Mouse (Mus musculus) layer of hippocampus, adult 2 months (tissue): ENCODE data around the gene Cd4. TPM values are rescaled to one million over a fixed set of nuclear protein-coding genes. Genes with fewer than 3 reads are reported as not detected.

ENCODE experiments used
- DNase-seq, 2 experiments: peaks; one replicate each; pipeline ENCODE4 v3.0.0; 2022; ENCODE audit warnings: low spot score in 2 of 2
- H3K27ac ChIP-seq: fragments of 200-600 bp; 2 replicates; pipeline ENCODE4 v1.8.1; 2022
- H3K4me3 ChIP-seq: fragments of 200-600 bp; 2 replicates; pipeline ENCODE4 v1.8.1; 2022; ENCODE audit warnings: mild to moderate bottlenecking
- CTCF ChIP-seq: fragments of 200-600 bp; conservative IDR thresholded peaks from 2 replicates; pipeline ENCODE4 v1.8.1; 2022; ENCODE audit warnings: antibody characterized with exemption, mild to moderate bottlenecking, moderate library complexity
- total RNA-seq, 2 experiments: library from RNA; stranded (reverse); gene quantifications; 2 replicates each; pipeline ENCODE4 v1.2.3; 2021

Gene Cd4
- total RNA-seq, 2 experiments from 2014 or later, result 0.18 to 0.47 TPM

GRCm38 (mm10) chr6:124817971-124818370, 70.0 kb downstream of the Cd4 start:
- TF ChIP-seq CTCF, result no peak
- Histone ChIP-seq H3K27ac (no peak overlapping the region), H3K4me3 (no peak overlapping the region)
- no peak for DNase-seq

DNA sequence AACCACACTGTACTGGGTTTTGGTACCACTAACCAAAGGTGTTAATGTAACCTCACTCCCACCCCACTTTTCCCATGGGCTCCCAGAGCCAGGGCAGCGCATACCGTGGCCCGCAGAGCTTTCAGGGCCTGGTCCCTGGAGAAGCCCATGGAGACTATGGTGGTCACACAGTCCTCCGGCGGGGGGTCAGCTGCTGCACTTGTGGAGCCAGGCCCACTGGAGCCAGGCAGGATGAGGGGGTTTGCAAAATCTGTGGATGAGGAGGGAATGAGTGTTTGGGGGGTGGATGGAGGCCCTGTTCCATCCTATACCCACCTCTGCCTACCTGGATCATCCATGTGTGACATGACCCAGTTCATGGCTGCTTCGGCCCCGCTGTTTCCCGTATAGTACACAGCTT, 70.5 kb downstream of the Cd4 start:
- Histone ChIP-seq H3K4me3 (no peak overlapping the region), H3K27ac (no peak overlapping the region)
- no peak for TF ChIP-seq CTCF
- no peak for DNase-seq

DNA sequence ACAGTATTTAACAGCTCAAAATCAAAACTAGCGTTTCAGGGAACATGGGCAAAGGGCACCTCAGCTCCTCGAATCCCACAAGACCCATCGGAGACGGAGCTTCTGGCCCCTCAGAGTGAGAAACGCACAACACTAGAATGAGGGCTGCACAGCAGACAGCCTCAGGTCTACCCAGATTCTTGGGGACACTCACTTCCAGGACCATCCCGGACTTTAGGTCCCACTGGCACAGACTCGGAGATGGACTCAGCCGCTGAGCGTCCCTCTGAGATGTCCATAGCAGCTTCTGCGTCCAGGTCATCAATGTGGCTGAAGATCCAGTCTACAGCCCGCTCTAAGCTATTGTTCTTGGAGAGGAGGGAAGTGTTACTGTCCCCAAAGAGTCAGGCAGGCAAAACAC, 70.9 kb downstream of the Cd4 start:
- DNase-seq, result no peak
- no peak overlapping the region for H3K4me3 ChIP-seq
- no peak overlapping the region for H3K27ac ChIP-seq
- TF ChIP-seq CTCF, result no peak

- TF ChIP-seq CTCF, result no peak
- no peak for DNase-seq
- no peak overlapping the region for H3K27ac ChIP-seq
- H3K4me3 ChIP-seq, result no peak overlapping the region
Observed at GRCm38 (mm10) chr6:124816611-124817010, 71.4 kb downstream of the Cd4 start.

- TF ChIP-seq CTCF, result no peak
- no peak overlapping the region for H3K27ac ChIP-seq
- no peak overlapping the region for H3K4me3 ChIP-seq
- no peak for DNase-seq
Observed at GRCm38 (mm10) chr6:124814858-124815774, 72.9 kb downstream of the Cd4 start.

Other genes with a start within 250 kb of the Cd4 start
- gene Lpcat3, start 225.2 kb downstream of the Cd4 start, total RNA-seq, result 10 to 100 TPM; 31.0 to 32.6 TPM
- gene Emg1, start 176.0 kb downstream of the Cd4 start, total RNA-seq, result 10 to 100 TPM; 58.0 to 58.7 TPM
- gene Phb2, start 175.9 kb downstream of the Cd4 start, total RNA-seq, result 100 to 1,000 TPM; 121 to 124 TPM
- gene Ptpn6, start 149.5 kb downstream of the Cd4 start, total RNA-seq, result 1 to 10 TPM; 5.5 to 6.6 TPM
- 100 to 1,000 TPM; 295 to 339 TPM for gene Grcc10, start 146.8 kb downstream of the Cd4 start, total RNA-seq
- not detected for gene Gm45234, start 132.2 kb downstream of the Cd4 start, total RNA-seq
- gene Atn1, start 131.7 kb downstream of the Cd4 start, total RNA-seq, result 100 to 1,000 TPM; 159 to 164 TPM
- gene Eno2, start 118.5 kb downstream of the Cd4 start, total RNA-seq, result 1,000 to 10,000 TPM in 1 of 2 experiments, 100 to 1,000 TPM in 1; 981 to 1,025 TPM
- gene Lrrc23, start 108.5 kb downstream of the Cd4 start, total RNA-seq, result 1 to 10 TPM; 1.4 to 1.6 TPM
- gene Spsb2, start 79.6 kb downstream of the Cd4 start, total RNA-seq, result 1 to 10 TPM; 3.4 to 4.6 TPM
- gene Tpi1, start 73.9 kb downstream of the Cd4 start, total RNA-seq, result 100 to 1,000 TPM; 713 to 768 TPM
- 100 to 1,000 TPM; 185 to 198 TPM for gene Usp5, start 58.7 kb downstream of the Cd4 start, total RNA-seq
- gene Cdca3, start 58.7 kb downstream of the Cd4 start, total RNA-seq, result 1 to 10 TPM in 1 of 2 experiments, under 1 TPM in 1; 0.47 to 1.3 TPM
- under 1 TPM in 1 of 2 experiments, not detected in 1; 0.20 TPM for gene Gnb3, start 47.9 kb downstream of the Cd4 start, total RNA-seq
- gene P3h3, start 30.5 kb downstream of the Cd4 start, total RNA-seq, result 10 to 100 TPM; 33.7 to 36.7 TPM
- 100 to 1,000 TPM; 181 to 199 TPM for gene Gpr162, start 24.2 kb downstream of the Cd4 start, total RNA-seq
- 1 to 10 TPM; 1.3 to 1.7 TPM for gene Lag3, start 23.5 kb upstream of the Cd4 start, total RNA-seq
- gene Ptms, start 31.9 kb upstream of the Cd4 start, total RNA-seq, result 1,000 to 10,000 TPM in 1 of 2 experiments, 100 to 1,000 TPM in 1; 991 to 1,057 TPM
- 100 to 1,000 TPM; 627 to 642 TPM for gene Mlf2, start 43.2 kb upstream of the Cd4 start, total RNA-seq
- 100 to 1,000 TPM; 136 to 151 TPM for gene Cops7a, start 77.3 kb upstream of the Cd4 start, total RNA-seq
- 100 to 1,000 TPM; 163 to 181 TPM for gene Pianp, start 108.5 kb upstream of the Cd4 start, total RNA-seq
- 10 to 100 TPM; 50.0 to 50.9 TPM for gene Zfp384, start 120.9 kb upstream of the Cd4 start, total RNA-seq
- gene Ing4, start 151.5 kb upstream of the Cd4 start, total RNA-seq, result 10 to 100 TPM; 60.1 to 63.2 TPM
- gene Acrbp, start 161.5 kb upstream of the Cd4 start, total RNA-seq, result 10 to 100 TPM; 15.9 to 19.2 TPM
- gene Lpar5, start 179.7 kb upstream of the Cd4 start, total RNA-seq, result 1 to 10 TPM in 1 of 2 experiments, under 1 TPM in 1; 0.61 to 1.1 TPM
- 100 to 1,000 TPM; 176 to 185 TPM for gene Chd4, start 207.8 kb upstream of the Cd4 start, total RNA-seq
- 10 to 100 TPM; 30.8 to 31.7 TPM for gene Nop2, start 243.7 kb upstream of the Cd4 start, total RNA-seq